Mouse (Mus musculus) embryonic facial prominence, embryonic 11.5 days (tissue): ENCODE measurements around the gene B020004J07Rik. TPM values are rescaled to one million over a fixed set of nuclear protein-coding genes. Genes with fewer than 3 reads are reported as not detected.
A peak's percentile ranks its signal among the peaks of the same experiment; 100 is the strongest.
"Not testable (repeated sequence)": the region's sequence is repeated elsewhere in the genome, so short reads cannot be mapped to it uniquely, and the experiment has no call there.

Experiments used
- ATAC-seq: fragments of 200-750 bp; cut with Nextera tagmentation; replicated peaks from 2 replicates; pipeline ENCODE4 v1.8.0; 2017; ENCODE audit warnings: low read depth; ENCODE audit not compliant: insufficient number of reproducible peaks, low FRiP score, low TSS enrichment
- DNase-seq: peaks from one replicate; pipeline ENCODE4 v3.0.0-alpha.2; 2015; ENCODE audit warnings: low spot score
- H3K27ac ChIP-seq: fragments of 300-500 bp; sonication (generic); replicated peaks from 2 replicates; pipeline ENCODE4 v1.5.1; 2014; ENCODE audit warnings: mild to moderate bottlenecking, low read depth, low read length, control low read depth
- H3K27me3 ChIP-seq: fragments of 300-500 bp; sonication (generic); 2 replicates; pipeline ENCODE4 v1.6.1; 2014; ENCODE audit warnings: mild to moderate bottlenecking, low read length, moderate library complexity, mixed read lengths; ENCODE audit not compliant: control insufficient read depth, insufficient read depth
- H3K36me3 ChIP-seq: fragments of 300-500 bp; sonication (generic); replicated peaks from 2 replicates; pipeline ENCODE4 v1.6.1; 2014; ENCODE audit warnings: low read depth, mild to moderate bottlenecking, low read length, moderate library complexity, mixed read lengths; ENCODE audit not compliant: control insufficient read depth, insufficient read depth
- H3K4me1 ChIP-seq: fragments of 300-500 bp; sonication (generic); 2 replicates; pipeline ENCODE4 v1.6.1; 2014; ENCODE audit warnings: low read length, mixed read lengths; ENCODE audit not compliant: control insufficient read depth, insufficient read depth
- H3K4me2 ChIP-seq: fragments of 300-500 bp; sonication (generic); 2 replicates; pipeline ENCODE4 v1.6.1; 2014; ENCODE audit warnings: low read depth, mild to moderate bottlenecking, control low read depth, low read length, moderate library complexity
- H3K4me3 ChIP-seq: fragments of 300-500 bp; sonication (generic); 2 replicates; pipeline ENCODE4 v1.5.1; 2014; ENCODE audit warnings: low read depth, low read length, control low read depth
- H3K9ac ChIP-seq: fragments of 300-500 bp; sonication (generic); replicated peaks from 2 replicates; pipeline ENCODE4 v1.6.1; 2014; ENCODE audit warnings: mild to moderate bottlenecking, control low read depth, low read length
- H3K9me3 ChIP-seq: fragments of 300-500 bp; sonication (generic); replicated peaks from 2 replicates; pipeline ENCODE4 v1.6.1; 2016; ENCODE audit warnings: mild to moderate bottlenecking, low read length, inconsistent platforms, mixed read lengths; ENCODE audit not compliant: control insufficient read depth
- WGBS: fragments of 180-500 bp; shearing (Covaris S2); extraction: QIAGEN DNeasy Blood & Tissue Kit; methylation state at CpG from one replicate; pipeline ENCODE4 v1.1.7; 2014; 5-methylcytosine and 5-hydroxymethylcytosine counted together
- polyA plus RNA-seq: library from polyadenylated mRNA; unstranded; fragments of >200 nt; fragmentation: Nextera tagmentation; extraction: Ambion mirVana; gene quantifications from 2 replicates; pipeline ENCODE4 v1.2.1, GENCODE M21; 2014

B020004J07Rik gene
- polyA plus RNA-seq = not detected in 2 replicates

DNA sequence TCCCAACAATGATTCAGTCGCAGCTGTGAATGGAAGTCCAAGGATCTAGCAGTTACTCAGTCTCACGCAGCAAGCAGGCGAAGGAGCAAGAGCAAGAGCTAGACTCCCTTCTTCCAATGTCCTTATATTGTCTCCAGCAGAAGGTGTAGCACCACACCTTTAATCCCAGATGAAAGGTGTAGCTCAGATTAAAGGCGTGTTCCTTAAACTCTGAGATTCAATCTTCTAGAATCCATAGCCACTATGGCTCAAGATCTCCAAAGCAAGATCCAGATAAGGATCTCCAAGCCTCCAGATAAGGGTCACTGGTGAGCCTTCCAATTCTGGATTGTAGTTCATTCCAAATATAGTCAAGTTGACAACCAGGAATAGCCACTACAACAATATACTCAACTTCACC lies at the start of gene B020004J07Rik:
Gene B020004J07Rik (minus strand): TSS at position 101 of the 400 bp plus-strand sequence.
- not testable (repeated sequence) for H3K27ac ChIP-seq, H3K36me3 ChIP-seq, H3K9ac ChIP-seq, H3K4me1 ChIP-seq, DNase-seq, H3K4me3 ChIP-seq, ATAC-seq, H3K27me3 ChIP-seq, H3K4me2 ChIP-seq, H3K9me3 ChIP-seq
- 82% methylated on average over 2 of the region's 4 CpGs for WGBS

DNA sequence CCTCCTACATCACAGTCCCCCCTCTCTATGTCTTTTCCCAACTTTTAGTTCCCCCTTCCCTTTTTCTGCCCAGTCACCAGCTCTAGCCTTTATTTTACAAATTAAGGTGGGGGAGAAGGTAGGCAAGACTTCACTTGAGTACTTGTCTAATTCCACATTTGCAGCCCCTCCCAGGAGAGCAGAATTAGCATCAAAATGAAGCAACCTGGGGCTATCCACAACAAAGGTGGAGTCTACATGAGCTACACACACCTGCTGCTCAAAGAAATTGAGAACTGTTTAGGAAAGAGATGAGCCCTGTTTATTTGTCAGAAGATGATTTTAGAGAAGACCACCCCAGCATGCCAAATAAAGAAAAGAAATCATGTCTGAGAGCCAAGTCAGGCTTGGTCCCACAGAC lies 45.6 kb upstream of the B020004J07Rik start:
- no peaks in the 10 kb centered on the region for H3K9me3 ChIP-seq
- no peak overlapping the region for H3K4me3 ChIP-seq
- H3K27me3 ChIP-seq = no peaks in the 10 kb centered on the region
- no peak for DNase-seq
- no peak overlapping the region for H3K4me2 ChIP-seq
- no peak overlapping the region for H3K27ac ChIP-seq
- H3K4me1 ChIP-seq = no peaks in the 10 kb centered on the region
- H3K36me3 ChIP-seq = no peaks in the 10 kb centered on the region
- H3K9ac ChIP-seq = no peak overlapping the region
- no peak for ATAC-seq

DNA sequence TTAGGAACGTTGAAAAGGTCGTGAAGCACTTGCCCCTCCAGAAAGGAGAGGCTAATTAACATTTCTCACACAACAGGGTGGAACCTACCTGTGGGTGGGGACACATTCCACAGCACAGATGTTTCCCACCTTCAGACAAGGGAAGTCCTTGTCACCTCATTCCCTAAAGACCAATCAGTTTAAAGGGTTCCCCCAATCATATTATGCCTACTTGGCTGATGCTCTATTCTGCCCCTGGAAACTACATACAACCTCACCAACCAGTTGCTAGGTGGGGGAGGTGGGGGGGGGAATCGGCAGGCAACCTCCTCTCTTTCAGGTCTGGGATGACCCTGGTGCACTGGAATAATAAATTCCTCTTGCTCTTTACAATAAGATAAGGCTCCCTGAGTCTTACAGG lies 39.8 kb upstream of the B020004J07Rik start:
- no peak for ATAC-seq
- H3K4me1 ChIP-seq = no peaks in the 10 kb centered on the region
- DNase-seq = no peak
- H3K9ac ChIP-seq = no peak overlapping the region
- no peaks in the 10 kb centered on the region for H3K9me3 ChIP-seq
- no peaks in the 10 kb centered on the region for H3K27me3 ChIP-seq
- no peak overlapping the region for H3K4me3 ChIP-seq
- H3K4me2 ChIP-seq = no peak overlapping the region
- H3K36me3 ChIP-seq = no peaks in the 10 kb centered on the region
- H3K27ac ChIP-seq = no peak overlapping the region
- WGBS = 43% methylated on average over 3 of the region's 3 CpGs

DNA sequence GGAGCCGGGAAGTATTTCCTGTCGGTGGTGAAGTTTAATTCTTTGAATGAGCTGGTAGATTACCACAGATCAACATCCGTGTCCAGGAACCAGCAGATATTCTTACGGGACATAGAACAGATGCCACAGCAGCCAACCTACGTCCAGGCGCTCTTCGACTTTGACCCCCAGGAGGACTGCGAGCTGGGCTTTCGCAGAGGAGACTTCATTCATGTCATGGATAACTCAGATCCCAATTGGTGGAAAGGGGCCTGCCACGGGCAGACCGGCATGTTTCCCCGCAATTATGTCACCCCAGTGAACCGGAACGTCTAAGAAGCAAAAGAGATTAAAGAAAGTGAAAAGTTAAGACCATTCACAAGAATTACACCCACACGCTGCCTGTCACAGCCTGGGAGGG lies 31.9 kb upstream of the B020004J07Rik start:
- H3K9me3 ChIP-seq, H3K4me3 ChIP-seq, H3K4me2 ChIP-seq, H3K9ac ChIP-seq, H3K27me3 ChIP-seq, DNase-seq, H3K4me1 ChIP-seq, H3K27ac ChIP-seq, ATAC-seq, H3K36me3 ChIP-seq: not testable (repeated sequence)
- WGBS = 78% methylated on average over 15 of the region's 15 CpGs

DNA sequence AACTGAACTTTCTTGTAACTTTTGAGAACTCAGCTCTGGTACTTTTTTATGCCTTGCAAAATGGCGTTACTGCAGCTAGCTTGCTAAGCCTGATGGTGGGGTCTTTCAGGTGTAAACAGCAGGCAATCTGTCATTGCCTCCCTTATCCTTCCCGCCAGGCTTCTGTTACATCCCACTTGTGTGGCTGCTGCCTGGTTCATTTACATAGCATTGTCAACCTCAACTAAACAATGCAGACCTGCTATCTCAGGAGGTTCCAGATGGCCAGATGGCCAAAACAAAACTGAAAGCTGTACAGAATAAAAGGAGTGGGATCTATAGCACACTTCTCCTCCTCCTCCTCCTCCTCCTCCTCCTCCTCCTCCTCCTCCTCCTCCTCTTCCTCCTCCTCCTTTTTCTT lies 28.2 kb upstream of the B020004J07Rik start:
- ATAC-seq, H3K9ac ChIP-seq, H3K4me3 ChIP-seq: not testable (repeated sequence)

DNA sequence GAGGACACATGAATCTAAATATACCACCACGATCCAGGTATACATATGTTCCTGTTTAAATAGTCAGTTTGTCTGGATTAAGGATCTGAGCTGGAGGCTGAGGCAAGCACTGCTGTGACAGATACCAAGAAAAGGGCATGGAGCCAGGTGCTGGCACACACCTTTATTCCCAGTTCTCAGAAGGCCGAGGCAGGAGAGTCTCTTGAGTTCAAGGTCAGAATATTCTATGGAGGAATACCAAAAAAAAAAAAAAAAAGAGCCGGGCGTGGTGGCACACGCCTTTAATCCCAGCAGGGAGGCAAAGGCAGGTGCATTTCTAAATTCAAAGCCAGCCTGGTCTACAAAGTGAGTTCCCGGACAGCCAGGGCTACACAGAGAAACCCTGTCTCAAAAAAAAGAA lies 18.5 kb upstream of the B020004J07Rik start:
- no peak overlapping the region for H3K4me2 ChIP-seq
- H3K27me3 ChIP-seq = no peaks in the 10 kb centered on the region
- H3K4me1 ChIP-seq = no peaks in the 10 kb centered on the region
- ATAC-seq (no peak), DNase-seq (no peak)
- no peak overlapping the region for H3K27ac ChIP-seq
- H3K4me3 ChIP-seq = no peak overlapping the region
- WGBS = 86% methylated on average over 6 of the region's 6 CpGs
- no peaks in the 10 kb centered on the region for H3K9me3 ChIP-seq
- no peak overlapping the region for H3K9ac ChIP-seq
- no peaks in the 10 kb centered on the region for H3K36me3 ChIP-seq

More for the DNA sequence above, 28.2 kb upstream of the B020004J07Rik start:
- H3K36me3 ChIP-seq, H3K9me3 ChIP-seq, H3K4me2 ChIP-seq, H3K27ac ChIP-seq, H3K4me1 ChIP-seq, DNase-seq, H3K27me3 ChIP-seq: not testable (repeated sequence)
- 95% methylated on average over 2 of the region's 2 CpGs for WGBS

DNA sequence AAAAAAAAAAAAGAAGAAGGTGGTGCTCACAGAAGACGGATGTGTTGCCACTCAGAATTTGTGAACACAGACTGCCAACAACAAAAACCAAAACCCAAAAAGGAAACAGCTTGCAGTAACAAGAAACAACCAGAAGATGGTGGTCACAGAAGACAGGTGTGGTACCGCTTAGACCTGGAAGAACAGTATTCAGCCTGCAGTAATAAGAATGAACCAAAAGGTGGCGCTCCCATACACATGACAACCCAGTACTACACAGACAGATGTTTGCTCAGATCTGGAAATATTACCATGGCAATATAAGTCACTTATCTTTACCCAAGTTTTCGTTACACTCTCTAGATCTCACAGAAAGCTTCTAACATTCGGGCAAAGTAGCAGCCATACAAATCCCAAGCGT lies 17.1 kb upstream of the B020004J07Rik start:
- WGBS = 51% methylated on average over 6 of the region's 6 CpGs

DNA sequence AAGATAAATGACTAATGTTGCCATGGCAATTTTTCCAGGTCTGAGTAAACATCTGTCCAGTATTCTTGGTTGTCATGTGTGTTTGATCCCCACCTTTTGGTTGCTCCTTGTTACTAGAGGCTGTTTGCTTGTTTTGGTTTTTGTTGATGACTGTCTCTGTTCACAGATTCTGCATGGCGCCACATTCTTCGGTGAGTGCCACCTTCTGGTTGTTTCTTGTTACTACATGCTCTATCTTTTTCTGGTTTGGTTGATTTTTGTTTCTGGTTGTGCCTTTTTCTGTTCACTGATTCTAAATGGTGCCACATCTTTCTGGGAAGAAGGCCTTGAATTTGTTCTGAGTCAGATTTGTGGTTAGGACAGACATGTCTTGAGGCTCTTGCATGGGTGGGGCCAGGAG lies 7.1 kb upstream of the B020004J07Rik start:
- H3K9me3 ChIP-seq = peaks cover 5% of the 10 kb centered on the region
- DNase-seq (no peak), ATAC-seq (no peak)
- no peak overlapping the region for H3K4me3 ChIP-seq
- no peak overlapping the region for H3K9ac ChIP-seq
- no peak overlapping the region for H3K4me2 ChIP-seq
- H3K27ac ChIP-seq = no peak overlapping the region
- H3K4me1 ChIP-seq = no peaks in the 10 kb centered on the region
- no peaks in the 10 kb centered on the region for H3K27me3 ChIP-seq
- no peaks in the 10 kb centered on the region for H3K36me3 ChIP-seq
- WGBS = 57% methylated on average over 2 of the region's 2 CpGs

More for the DNA sequence above, 17.1 kb upstream of the B020004J07Rik start:
- Histone ChIP-seq H3K27me3 (no peaks in the 10 kb centered on the region), H3K9me3 (no peaks in the 10 kb centered on the region), H3K4me1 (no peaks in the 10 kb centered on the region), H3K4me3 (no peak overlapping the region), H3K9ac (no peak overlapping the region), H3K4me2 (no peak overlapping the region), H3K27ac (no peak overlapping the region), H3K36me3 (no peaks in the 10 kb centered on the region)
- DNase-seq (peak; percentile 61), ATAC-seq (no peak)
